Mouse (Mus musculus): ENCODE measurements around the gene Ifi47. TPM values are rescaled to one million over a fixed set of nuclear protein-coding genes. Genes with fewer than 3 reads are reported as not detected.

Ifi47 gene
- polyA plus RNA-seq, 1 experiment from 2014 or later = 0.81 TPM

DNA sequence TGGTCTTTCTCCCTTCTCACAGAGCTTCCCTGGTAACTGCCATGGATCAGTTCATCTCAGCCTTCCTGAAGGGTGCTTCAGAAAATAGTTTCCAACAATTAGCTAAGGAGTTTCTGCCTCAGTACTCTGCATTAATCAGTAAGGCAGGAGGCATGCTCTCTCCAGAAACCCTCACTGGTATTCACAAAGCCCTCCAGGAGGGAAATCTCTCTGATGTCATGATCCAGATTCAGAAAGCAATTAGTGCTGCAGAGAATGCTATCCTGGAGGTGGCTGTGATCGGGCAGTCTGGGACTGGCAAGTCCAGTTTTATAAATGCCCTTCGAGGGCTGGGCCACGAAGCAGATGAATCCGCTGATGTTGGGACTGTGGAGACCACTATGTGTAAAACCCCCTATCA lies 19.0 kb downstream of the Ifi47 start:
- ATAC-seq = no peak
- Histone ChIP-seq H3K9me3 (ENCODE audit: control insufficient read depth, low read length) (no peaks in the 10 kb centered on the region), H3K4me2 (ENCODE audit: low read length) (no peak overlapping the region), H3K4me3 (ENCODE audit: low read length) (no peak overlapping the region), H3K9ac (ENCODE audit: low read depth, low read length) (no peak overlapping the region), H3K36me3 (ENCODE audit: control insufficient read depth, insufficient read depth, low read length) (no peaks in the 10 kb centered on the region), H3K4me1 (ENCODE audit: control insufficient read depth, insufficient read depth, low read depth, low read length) (no peaks in the 10 kb centered on the region), H3K27ac (ENCODE audit: low read depth, low read length) (no peak overlapping the region), H3K27me3 (replicated peaks; ENCODE audit: control insufficient read depth, insufficient read depth, low read length) (no peaks in the 10 kb centered on the region)
- WGBS = 80% methylated on average over 4 of the region's 4 CpGs

DNA sequence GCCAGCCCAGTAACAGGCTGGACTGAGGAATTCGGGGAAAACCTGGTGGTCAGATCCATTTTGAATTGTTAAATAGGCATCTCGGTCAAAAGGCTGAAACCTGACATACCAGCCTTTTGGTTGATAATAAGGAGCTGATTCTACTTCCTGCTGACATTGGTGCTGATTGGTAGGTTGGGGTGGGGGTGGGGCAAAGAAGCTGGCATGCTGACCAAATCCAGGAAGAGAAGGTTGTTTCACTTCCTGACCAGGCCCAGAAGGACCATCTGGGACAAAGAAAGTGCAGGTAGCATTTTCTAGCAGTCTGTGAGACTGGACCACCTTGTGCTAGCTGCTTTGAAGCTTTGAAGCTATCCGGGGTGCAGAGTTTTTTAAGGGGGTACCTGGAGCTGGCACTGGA lies 24.0 kb downstream of the Ifi47 start:
- WGBS = 81% methylated on average over 3 of the region's 3 CpGs

DNA sequence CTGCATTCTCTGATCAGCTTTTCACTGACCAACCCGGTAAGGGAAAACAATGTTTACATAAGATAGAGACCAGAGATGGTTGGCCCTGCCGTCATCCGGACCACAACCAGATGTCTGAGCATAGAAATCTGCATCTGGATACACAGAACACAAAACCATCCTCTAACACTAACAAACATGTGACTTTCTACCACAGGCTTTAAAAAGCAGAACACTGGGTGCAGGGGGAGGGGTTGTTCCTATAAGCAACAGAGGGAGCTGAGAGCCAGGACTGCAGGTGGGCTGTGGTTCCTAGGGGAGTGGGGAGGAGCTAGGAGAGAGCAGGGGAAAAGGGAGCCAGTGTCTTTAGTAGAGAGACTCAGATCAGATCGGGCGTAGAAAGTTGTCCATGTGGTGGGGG lies 25.1 kb downstream of the Ifi47 start:
- Histone ChIP-seq H3K4me2 (ENCODE audit: low read length) (no peak overlapping the region), H3K9me3 (ENCODE audit: control insufficient read depth, low read length) (no peaks in the 10 kb centered on the region), H3K36me3 (ENCODE audit: control insufficient read depth, insufficient read depth, low read length) (no peaks in the 10 kb centered on the region), H3K9ac (ENCODE audit: low read depth, low read length) (no peak overlapping the region), H3K4me1 (ENCODE audit: control insufficient read depth, insufficient read depth, low read depth, low read length) (no peaks in the 10 kb centered on the region), H3K27me3 (replicated peaks; ENCODE audit: control insufficient read depth, insufficient read depth, low read length) (no peaks in the 10 kb centered on the region), H3K4me3 (ENCODE audit: low read length) (no peak overlapping the region), H3K27ac (ENCODE audit: low read depth, low read length) (no peak overlapping the region)
- ATAC-seq = no peak
- WGBS = 64% methylated on average over 5 of the region's 5 CpGs

More for the DNA sequence above, 24.0 kb downstream of the Ifi47 start:
- Histone ChIP-seq H3K4me2 (ENCODE audit: low read length) (no peak overlapping the region), H3K4me3 (ENCODE audit: low read length) (no peak overlapping the region), H3K27me3 (replicated peaks; ENCODE audit: control insufficient read depth, insufficient read depth, low read length) (no peaks in the 10 kb centered on the region), H3K27ac (ENCODE audit: low read depth, low read length) (no peak overlapping the region), H3K4me1 (ENCODE audit: control insufficient read depth, insufficient read depth, low read depth, low read length) (no peaks in the 10 kb centered on the region), H3K36me3 (ENCODE audit: control insufficient read depth, insufficient read depth, low read length) (no peaks in the 10 kb centered on the region), H3K9ac (ENCODE audit: low read depth, low read length) (no peak overlapping the region), H3K9me3 (ENCODE audit: control insufficient read depth, low read length) (no peaks in the 10 kb centered on the region)
- ATAC-seq = no peak

DNA sequence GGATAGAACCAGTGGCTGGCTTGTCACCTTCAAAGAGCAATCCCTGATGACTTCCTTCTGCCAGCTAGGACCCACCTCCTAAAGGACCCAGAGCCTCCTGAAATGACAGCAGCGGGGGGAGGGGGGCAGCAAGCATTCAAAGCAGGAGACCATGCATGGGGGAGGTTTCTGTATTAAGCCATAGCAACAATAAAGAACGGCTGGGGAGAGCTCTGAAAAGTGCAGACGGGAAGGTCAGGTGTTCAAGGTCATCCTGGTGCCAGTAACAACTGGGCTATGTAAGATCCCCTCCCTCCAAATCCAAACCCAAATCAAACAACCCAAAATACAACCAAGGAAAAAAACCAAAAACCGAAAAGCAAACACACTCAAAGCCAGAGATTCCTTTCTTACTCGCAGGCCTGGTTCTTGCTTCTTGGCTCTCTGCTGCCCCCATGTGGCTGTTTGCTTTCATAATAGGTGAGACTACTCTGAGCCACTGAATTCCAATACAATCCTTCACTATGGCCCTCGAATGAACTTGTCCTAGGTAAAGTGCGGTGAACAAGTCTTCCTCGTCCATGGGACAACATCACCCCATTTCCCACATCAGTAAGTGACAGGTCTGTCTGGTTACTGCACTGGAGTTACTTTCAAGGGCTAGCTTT lies 26.8 kb downstream of the Ifi47 start:
- 19% methylated on average over 8 of the region's 8 CpGs for WGBS
- Histone ChIP-seq H3K4me3 (ENCODE audit: low read length) (no peak overlapping the region), H3K4me2 (ENCODE audit: low read length) (no peak overlapping the region), H3K9ac (ENCODE audit: low read depth, low read length) (no peak overlapping the region), H3K27ac (ENCODE audit: low read depth, low read length) (no peak overlapping the region), H3K9me3 (ENCODE audit: control insufficient read depth, low read length) (no peaks in the 10 kb centered on the region), H3K36me3 (ENCODE audit: control insufficient read depth, insufficient read depth, low read length) (no peaks in the 10 kb centered on the region), H3K4me1 (ENCODE audit: control insufficient read depth, insufficient read depth, low read depth, low read length) (no peaks in the 10 kb centered on the region), H3K27me3 (replicated peaks; ENCODE audit: control insufficient read depth, insufficient read depth, low read length) (no peaks in the 10 kb centered on the region)
- peak; percentile 85 for ATAC-seq

DNA sequence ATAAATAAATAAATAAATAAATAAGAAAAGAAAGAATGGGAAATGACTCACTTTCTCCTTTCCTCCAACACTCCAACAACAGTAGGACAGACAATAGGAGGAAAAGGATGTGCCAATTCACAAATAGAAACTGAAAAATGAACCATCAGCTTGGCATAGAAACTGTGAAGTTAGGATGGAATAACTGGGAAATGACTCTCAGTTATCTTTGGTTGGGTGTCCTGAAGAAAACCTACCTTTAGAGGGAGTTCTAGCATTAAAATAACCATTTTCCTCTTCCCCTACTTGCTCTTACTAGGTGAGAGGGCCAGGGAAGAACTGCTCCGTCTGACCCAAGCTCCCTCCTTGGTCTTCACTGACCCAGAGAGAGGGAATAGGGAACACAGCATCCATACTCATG lies 29.4 kb downstream of the Ifi47 start:
- no peaks in the 10 kb centered on the region for H3K9me3 ChIP-seq (ENCODE audit: control insufficient read depth, low read length)
- 58% methylated on average over 1 of the region's 1 CpGs for WGBS
- H3K4me3 ChIP-seq (ENCODE audit: low read length) = no peak overlapping the region

DNA sequence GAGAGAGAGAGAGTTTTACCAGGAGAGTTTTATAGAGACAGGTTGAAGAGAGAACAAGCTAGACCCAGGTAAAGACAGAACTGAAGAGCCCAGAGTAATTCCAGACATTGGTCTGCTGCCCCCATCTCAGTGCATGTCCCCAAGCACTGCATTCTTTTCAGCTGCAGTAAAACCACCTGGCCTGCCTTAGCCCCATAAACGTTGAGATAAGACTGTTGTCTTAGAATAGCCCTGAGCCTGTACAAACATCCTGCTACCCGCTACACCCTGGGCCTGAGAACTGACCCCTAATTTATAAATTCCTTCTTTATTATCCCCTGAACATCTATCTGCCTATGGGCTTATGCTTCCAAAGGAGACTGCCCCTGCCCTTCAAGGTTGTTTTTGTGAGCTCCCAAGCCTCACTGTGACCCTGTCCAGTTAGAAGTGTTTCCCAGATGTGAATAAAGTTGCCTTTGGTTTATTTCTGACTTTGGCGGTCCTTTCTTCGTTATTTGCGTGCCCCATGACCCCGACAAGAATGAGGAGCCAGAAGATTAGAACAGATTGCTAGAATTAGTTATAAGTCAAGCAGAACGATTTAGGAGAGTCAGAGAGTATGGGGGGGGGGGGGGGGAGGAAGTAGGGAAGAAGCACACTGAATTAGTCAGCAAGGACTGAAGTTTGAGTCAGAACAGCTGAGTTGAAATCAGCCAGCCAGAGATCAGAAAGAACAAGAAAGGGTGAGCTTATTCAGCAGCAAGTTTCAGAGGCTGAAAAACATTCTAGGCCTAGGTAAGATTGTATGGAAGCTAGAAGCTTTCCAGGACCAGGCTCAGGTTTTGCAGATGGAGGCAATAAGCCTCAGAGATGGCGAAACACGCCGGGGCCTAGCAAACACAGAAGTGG lies 31.5 kb downstream of the Ifi47 start:
- Histone ChIP-seq H3K27ac (ENCODE audit: low read depth, low read length) (no peak overlapping the region), H3K4me3 (ENCODE audit: low read length) (no peak overlapping the region), H3K4me2 (ENCODE audit: low read length) (no peak overlapping the region), H3K9ac (ENCODE audit: low read depth, low read length) (no peak overlapping the region), H3K36me3 (ENCODE audit: control insufficient read depth, insufficient read depth, low read length) (no peaks in the 10 kb centered on the region), H3K4me1 (ENCODE audit: control insufficient read depth, insufficient read depth, low read depth, low read length) (no peaks in the 10 kb centered on the region), H3K9me3 (ENCODE audit: control insufficient read depth, low read length) (no peaks in the 10 kb centered on the region), H3K27me3 (replicated peaks; ENCODE audit: control insufficient read depth, insufficient read depth, low read length) (no peaks in the 10 kb centered on the region)
- no peak for ATAC-seq
- 77% methylated on average over 10 of the region's 10 CpGs for WGBS

More for the DNA sequence above, 29.4 kb downstream of the Ifi47 start:
- Histone ChIP-seq H3K27ac (ENCODE audit: low read depth, low read length) (no peak overlapping the region), H3K27me3 (replicated peaks; ENCODE audit: control insufficient read depth, insufficient read depth, low read length) (no peaks in the 10 kb centered on the region), H3K4me2 (ENCODE audit: low read length) (no peak overlapping the region), H3K9ac (ENCODE audit: low read depth, low read length) (no peak overlapping the region), H3K36me3 (ENCODE audit: control insufficient read depth, insufficient read depth, low read length) (no peaks in the 10 kb centered on the region), H3K4me1 (ENCODE audit: control insufficient read depth, insufficient read depth, low read depth, low read length) (no peaks in the 10 kb centered on the region)
- no peak for ATAC-seq

DNA sequence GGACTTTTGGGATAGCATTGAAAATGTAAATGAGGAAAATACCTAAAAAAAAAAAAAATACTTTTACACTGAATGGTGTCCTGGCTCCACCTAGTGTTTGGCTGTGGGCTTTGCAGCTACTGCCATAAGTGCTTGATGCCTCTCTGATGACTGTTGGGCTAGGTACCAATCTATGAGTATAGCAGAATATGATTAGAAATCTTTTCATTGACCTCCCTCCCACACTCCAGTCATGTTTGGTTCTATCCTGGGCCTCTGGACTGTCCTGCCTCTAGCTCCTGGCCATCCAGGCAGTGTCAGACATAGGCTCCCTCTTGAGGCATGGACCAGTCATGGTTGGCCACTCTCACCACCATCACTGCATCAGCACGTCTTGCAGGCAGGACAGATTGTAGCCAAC lies 32.4 kb downstream of the Ifi47 start:
- Histone ChIP-seq H3K36me3 (ENCODE audit: control insufficient read depth, insufficient read depth, low read length) (no peaks in the 10 kb centered on the region), H3K4me3 (ENCODE audit: low read length) (no peak overlapping the region), H3K27me3 (replicated peaks; ENCODE audit: control insufficient read depth, insufficient read depth, low read length) (no peaks in the 10 kb centered on the region), H3K9me3 (ENCODE audit: control insufficient read depth, low read length) (no peaks in the 10 kb centered on the region), H3K27ac (ENCODE audit: low read depth, low read length) (no peak overlapping the region), H3K4me1 (ENCODE audit: control insufficient read depth, insufficient read depth, low read depth, low read length) (no peaks in the 10 kb centered on the region), H3K4me2 (ENCODE audit: low read length) (no peak overlapping the region), H3K9ac (ENCODE audit: low read depth, low read length) (no peak overlapping the region)
- 69% methylated on average over 1 of the region's 1 CpGs for WGBS
- ATAC-seq = no peak

DNA sequence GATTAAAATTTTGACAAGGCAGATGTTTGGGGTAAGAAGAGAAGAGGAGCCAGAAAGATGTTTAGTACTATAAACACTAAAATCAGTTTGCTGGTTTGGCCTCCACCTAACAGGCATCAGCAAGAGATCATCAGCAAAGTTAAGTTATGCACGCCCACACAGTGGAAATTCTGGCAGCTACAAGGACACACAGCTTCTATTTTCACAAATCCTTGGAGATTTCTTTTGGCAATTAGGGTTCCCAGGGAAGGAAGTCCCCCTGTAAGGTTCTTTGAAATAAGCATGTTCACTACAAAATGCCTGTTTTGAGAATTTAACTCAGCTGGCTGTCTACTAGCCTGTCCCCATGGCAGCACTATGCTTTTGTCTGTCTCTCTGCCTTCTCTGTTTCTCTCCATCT lies 34.6 kb downstream of the Ifi47 start:
- H3K4me2 ChIP-seq (ENCODE audit: low read length) = no peak overlapping the region
- no peak overlapping the region for H3K9ac ChIP-seq (ENCODE audit: low read depth, low read length)
- H3K36me3 ChIP-seq (ENCODE audit: control insufficient read depth, insufficient read depth, low read length) = no peaks in the 10 kb centered on the region
- no peak overlapping the region for H3K4me3 ChIP-seq (ENCODE audit: low read length)
- H3K4me1 ChIP-seq (ENCODE audit: control insufficient read depth, insufficient read depth, low read depth, low read length) = no peaks in the 10 kb centered on the region
- H3K9me3 ChIP-seq (ENCODE audit: control insufficient read depth, low read length) = no peaks in the 10 kb centered on the region
- no peak overlapping the region for H3K27ac ChIP-seq (ENCODE audit: low read depth, low read length)
- H3K27me3 ChIP-seq (replicated peaks; ENCODE audit: control insufficient read depth, insufficient read depth, low read length) = no peaks in the 10 kb centered on the region
- 80% methylated on average over 1 of the region's 1 CpGs for WGBS
- ATAC-seq = no peak

DNA sequence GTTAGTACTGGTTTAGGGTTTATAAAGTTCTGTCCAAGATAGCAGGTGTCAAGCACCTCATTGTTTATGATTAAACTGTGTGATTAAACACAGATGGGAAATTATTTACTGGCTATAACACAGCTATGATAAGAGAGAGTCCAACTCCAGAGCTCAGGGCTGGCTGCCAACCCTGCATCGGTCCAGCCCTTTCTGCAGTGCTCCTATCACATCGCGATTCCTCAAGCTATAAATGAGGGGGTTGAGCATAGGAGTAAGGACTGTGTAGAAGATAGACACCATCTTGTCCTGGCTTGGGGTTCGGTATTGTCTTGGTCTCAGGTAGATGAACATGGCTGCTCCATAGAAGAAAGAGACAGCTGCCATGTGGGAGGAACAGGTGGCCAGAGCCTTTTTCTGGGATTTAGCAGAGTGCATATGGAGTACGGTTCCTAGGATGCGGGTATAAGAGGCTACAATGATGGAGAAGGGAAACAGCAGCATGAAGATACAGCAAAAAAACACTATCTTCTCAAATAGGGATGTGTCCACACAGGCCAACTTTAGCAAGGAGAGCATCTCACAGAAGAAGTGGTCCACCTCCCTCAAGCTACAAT lies 36.3 kb downstream of the Ifi47 start:
- Histone ChIP-seq H3K4me2 (ENCODE audit: low read length) (no peak overlapping the region), H3K27ac (ENCODE audit: low read depth, low read length) (no peak overlapping the region), H3K4me3 (ENCODE audit: low read length) (no peak overlapping the region), H3K36me3 (ENCODE audit: control insufficient read depth, insufficient read depth, low read length) (no peaks in the 10 kb centered on the region), H3K9me3 (ENCODE audit: control insufficient read depth, low read length) (no peaks in the 10 kb centered on the region), H3K27me3 (replicated peaks; ENCODE audit: control insufficient read depth, insufficient read depth, low read length) (no peaks in the 10 kb centered on the region), H3K4me1 (ENCODE audit: control insufficient read depth, insufficient read depth, low read depth, low read length) (no peaks in the 10 kb centered on the region), H3K9ac (ENCODE audit: low read depth, low read length) (no peak overlapping the region)
- ATAC-seq = no peak
- WGBS = 88% methylated on average over 6 of the region's 6 CpGs
